Mouse (Mus musculus) frontal cortex, adult 2 months (tissue): ENCODE data around the gene Trpv2. TPM values are rescaled to one million over a fixed set of nuclear protein-coding genes. Genes with fewer than 3 reads are reported as not detected.

Experiments used
- DNase-seq, 2 experiments: peaks; one replicate each; pipeline ENCODE4 v3.0.0; 2022; ENCODE audit warnings: low spot score in 1 of 2; ENCODE audit errors: extremely low spot score in 1 of 2
- polyA plus RNA-seq: library from polyadenylated mRNA; depleted of rRNA; stranded (reverse); fragments of >200 nt; gene quantifications from 2 replicates; pipeline ENCODE4 v1.2.3, GENCODE M21; 2012

The Trpv2 gene
- polyA plus RNA-seq, 1 experiment = 16.8 TPM

DNA sequence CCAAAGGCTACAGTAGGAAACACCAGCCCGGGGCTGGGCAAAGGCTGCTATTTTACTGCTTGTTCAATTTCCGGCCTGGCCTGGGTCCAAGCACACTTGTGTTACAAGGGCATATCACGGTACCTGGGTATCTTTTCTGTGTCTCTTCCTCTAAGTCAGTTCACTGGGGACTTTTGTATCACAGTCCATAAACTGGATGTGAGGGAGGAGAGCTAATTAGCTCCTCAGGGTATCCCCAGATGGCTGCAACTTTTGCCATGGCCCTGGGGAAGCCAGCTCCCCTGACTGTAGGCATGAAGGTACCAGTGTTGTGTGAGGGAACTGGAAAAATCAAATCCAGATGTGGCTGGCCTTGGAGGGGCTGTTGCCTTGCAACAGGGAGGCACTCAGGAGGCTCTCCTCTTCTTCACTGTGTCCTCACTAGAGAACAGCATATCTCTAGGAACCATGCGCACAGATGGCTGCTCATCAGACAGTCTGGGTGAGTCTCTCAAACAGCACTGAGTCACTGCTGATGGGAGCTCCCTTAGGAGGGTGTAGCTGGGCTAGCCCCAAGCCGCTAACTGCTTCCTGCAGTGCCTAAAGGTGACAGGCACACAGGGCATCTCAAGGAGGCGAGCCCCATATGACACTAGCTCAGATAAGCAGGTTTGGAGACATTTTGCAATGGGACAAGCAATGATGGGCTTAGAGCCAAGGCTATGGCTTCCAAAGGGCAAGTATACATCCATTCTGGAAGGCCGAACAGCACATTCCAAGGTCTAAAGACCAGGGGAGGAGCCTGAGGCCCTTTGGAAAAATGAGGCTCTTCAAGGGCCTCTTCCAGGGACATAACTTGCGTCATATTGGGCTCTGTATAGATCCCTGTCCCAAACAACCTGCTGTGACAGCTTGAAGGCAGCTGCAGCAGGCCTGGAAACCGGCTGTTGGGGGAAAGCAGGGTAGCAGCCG, 50.3 kb downstream of the Trpv2 start:
- peak in 1 of 2 experiments; percentile 69 for DNase-seq

DNA sequence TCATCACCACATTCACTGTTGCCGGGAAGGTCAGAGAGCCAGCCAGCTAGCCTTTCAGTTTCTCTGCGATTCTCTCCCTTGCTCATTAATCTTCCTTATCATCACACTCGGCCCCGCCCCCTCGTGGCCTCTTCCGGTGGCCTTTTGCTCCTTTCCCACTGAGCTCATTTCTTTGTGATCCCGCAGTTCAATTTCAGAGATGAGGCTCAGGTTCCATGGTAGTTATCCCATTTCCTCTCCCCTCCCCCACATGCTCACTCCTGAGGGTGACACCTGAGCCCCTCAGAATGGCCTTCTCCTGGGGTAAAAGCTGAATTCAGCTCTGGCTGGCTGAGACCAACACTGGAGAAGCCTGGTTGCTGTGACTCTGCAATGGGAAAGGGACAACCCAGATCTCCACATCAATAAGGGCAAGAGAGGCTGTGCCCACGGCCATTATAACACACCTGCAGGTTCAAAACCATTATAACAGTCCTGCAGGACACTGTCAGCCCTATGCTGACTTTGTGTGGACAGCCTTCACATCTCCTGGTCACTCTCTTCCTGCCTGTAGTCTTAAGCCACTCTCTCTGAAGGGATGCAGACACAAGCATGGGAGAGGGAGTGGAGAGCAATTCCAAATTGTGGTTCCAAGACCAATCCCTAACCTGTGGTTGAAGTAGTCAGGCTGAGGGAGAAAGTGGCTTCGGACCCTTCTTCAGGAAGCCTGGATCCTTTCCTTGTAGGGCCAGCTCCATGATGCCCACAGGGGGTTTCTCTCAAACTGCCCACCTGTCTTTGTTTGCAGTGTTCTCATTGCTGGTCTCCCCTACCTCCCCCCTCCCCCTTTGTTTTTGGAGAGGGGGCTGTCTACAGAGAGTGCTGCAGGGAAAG, 55.3 kb downstream of the Trpv2 start:
- DNase-seq = no peak

DNA sequence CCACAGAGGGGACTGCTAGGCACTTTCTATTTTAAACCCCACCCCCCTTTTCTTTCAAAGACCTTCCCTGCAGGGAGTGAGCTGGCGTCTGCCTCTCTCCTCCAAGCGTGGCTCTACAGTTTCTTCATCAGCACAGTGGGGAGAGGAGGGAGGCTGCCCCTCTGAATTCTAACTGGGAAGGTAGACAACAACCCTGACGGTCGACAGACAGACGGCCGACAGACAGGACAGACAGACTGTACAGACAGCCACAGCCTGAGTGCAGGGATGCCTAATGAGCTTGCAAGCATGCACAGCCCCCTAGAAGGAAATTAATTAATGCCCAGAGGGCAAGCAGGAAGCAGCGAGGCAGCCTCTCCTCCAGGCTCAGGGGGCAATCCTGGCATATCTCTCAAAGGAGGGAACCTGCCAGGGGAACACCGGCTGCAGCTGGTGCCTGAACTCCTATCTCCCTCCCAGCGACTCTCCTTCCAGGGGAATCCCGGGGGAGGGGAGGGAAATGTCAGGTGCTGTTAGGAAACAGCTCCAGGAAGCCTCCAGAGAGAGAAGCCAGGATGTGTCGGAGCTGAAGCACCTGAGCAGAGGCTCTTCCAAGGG, 56.0 kb downstream of the Trpv2 start:
- no peak for DNase-seq

DNA sequence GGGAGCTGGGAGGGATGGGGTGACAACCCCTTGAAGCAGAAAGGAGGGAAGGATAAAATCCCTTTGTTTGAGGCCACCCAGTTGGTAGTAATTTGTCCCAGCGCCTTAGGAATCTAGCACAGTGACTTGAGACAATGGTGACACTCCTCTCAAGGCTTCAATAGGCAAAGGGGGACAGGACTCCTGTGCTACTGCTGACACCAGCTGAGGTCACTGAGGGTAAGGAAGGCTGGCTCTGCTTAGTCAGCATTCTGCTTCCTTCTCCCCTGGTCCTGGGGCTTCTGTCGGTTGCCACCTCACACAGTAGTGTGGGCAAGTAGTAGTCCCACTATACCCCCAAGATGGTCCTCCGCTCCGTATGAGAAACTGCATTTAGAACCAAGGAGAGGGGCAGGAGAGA, 56.9 kb downstream of the Trpv2 start:
- DNase-seq = no peak

DNA sequence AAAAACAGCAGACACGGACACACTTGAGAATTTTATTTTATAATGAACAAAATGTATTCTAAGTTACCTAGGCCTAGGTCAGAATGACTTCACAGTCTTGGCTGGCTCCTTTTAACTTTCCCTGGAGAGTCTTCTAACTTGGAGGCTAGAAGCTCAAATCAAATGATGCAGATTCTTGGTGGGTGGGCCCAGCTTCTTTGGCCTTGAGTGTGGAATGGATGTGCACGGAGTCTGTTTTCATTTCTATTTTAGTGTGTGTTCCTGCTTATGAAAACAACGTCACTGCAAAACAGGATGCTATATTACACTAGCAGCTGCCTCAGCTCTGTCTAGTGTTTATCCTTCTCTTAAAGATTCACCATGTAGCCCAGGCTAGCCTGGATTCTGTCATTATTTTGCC, 61.1 kb downstream of the Trpv2 start:
- no peak for DNase-seq

DNA sequence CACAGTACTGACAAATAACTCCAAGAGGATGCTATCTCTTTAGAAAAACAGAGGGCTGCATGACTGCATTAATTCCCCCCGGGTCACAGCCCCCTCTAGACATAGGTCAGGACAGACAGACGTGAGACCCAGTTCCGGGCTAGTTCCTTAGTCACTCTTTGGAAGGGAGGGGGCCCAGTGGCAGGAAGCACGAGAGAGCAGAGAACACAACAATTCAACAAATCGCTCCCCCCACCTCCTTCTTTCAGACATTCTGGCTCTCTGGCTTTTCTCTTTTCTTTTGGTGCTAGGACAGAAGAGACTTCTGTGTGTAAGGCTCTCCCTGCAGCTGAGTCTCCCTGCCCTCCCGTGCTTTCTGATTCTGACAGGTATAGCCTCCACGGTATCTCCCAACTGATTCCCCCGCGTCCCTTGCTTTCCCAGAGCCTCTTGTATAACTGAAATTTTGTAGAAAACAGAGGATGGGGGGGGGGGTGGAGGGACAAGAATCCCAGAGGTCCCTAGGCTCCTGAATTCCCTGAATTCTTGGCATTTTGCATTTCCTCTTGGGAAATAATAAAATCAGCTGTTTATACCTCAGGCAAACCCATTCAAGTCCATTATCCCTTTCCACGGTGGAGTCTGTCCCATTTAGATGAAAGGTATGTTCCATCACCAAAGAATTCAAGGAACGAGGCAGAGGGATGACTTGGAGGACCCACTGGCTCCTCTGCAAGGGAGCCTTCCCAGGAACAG, 62.0 kb downstream of the Trpv2 start:
- DNase-seq = no peak

DNA sequence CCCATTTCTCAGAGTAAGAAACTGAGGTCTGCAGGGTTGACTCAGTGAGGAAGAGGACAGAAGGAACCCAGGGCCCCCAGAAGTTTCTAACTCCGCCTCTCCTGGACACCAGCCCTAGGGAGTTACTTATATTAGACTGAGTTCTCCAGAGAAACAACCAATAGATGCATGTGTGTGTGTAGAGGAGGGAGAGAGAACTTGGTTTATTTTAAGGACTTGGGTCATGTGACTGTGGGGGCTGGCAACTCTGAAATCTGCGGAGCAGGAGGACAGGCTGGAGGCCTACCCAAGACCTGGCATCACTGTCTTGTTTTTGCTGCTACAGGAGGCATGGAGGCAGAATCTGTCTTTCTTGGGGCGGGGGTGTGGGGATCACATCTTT, 62.5 kb downstream of the Trpv2 start:
- peak; percentile 79 to 83 for DNase-seq

DNA sequence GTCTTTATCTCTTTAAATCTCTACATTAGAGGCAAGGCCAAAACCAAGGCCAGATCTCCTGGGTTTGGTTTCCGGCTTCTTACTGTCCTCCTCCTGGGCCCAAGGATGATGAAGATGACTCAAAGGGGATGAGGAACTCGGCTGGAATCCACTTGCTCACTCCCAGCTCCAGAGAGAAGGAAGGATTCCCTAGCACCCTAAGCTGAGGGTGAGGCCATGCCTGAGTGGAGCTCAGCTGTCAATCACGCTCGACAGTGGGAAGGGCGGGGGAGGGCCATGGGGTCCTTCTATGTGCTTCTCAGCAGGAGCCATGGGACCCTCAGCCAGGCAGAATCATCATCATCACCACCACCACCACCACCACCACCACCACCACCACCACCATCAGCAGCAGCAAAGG, 63.1 kb downstream of the Trpv2 start:
- DNase-seq = no peak

DNA sequence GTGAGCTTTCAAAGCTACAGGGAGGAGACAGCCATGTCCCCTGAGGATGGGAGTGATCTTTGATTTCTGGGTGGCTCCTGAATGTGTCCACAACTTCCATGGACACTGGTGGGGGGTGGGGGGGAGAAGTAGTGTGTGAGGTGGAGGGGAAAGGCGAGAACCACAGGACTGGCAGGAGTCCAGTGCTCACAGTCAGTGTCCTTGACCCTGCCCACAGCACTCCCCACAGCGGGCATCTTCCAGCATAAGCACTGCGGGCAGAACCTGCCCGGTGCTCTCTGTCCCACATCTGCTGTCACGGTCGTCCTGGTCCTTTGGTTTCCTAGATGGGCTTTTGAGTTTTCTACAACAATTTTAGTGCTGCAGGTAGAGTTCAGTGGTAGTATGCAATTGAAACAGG, 63.5 kb downstream of the Trpv2 start:
- no peak for DNase-seq

DNA sequence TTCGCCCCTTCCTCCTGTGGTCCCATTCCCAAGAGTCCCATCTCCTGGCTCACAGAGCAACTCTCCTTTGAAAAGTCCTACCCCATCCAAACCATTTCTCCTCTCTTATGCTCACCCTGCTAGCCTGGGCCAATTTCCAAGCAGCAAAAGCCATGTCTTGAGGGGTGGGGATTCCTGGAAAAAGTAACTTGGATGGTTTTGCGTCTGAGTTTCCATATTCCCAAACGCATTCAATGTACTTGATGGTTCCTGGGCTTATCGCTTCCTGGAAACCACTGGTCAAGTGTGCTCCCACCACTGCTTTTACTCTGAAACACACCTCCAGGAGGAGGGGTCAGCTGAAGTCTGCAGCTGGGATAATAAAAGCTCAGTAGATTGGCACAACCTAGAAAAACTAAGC, 64.1 kb downstream of the Trpv2 start:
- no peak for DNase-seq

DNA sequence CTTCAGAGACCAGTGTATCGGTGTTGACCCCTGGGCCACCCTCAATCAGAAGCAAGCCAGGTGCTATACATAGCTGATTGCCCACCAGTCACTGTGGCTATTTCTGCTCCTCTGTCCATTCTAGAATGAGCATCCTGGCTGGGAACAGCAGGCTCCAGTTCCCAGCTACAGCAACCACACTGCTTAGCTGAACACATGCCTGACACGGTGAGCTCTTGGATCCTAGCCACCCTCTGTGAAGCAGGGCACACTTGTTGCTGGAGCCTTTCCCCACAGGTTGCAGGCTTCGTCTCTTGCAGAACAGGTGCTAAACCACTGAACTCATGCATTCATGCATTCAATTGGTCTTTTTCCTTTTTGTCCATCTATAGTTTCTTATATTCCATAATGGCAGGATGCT, 66.1 kb downstream of the Trpv2 start:
- no peak for DNase-seq

DNA sequence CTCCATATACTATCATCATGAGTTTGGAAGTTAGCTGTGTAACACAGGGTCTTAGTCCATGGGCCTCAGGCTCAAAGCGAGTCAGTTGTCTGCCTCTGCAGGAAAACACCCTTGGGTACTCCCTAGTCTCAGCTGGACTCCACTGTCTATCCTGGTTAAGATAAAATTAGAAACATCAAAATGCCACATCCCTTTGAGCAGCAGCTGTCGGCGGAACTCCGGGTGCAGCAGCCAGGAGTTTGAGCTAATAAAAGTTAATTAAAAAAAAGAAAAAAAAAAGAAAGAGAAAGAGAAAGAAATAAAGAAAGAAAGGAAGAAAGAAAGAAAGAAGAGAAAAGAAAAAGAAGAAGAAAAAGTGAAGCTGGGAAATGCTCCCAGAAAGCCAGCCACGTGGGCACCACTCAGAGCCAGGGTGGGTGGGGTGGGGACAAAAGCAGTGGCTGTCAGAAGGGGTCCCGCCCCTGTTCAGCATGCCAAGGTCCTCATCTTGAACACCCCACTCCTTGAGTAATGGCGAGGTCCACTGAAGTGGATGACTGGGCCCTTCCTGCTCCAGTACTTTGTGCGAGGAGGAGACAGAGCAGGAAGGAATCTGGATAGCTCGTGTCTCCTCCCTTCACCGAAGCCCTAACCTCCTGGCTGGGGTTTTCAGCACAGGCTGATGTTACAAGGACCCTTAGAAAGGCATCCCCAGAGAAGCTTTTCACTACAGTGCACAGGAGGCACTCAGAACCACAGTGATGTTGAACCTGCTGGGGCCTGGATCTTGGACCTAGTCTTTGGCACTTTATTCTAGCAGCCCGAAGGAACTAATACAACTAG, 67.9 kb downstream of the Trpv2 start:
- DNase-seq = no peak

DNA sequence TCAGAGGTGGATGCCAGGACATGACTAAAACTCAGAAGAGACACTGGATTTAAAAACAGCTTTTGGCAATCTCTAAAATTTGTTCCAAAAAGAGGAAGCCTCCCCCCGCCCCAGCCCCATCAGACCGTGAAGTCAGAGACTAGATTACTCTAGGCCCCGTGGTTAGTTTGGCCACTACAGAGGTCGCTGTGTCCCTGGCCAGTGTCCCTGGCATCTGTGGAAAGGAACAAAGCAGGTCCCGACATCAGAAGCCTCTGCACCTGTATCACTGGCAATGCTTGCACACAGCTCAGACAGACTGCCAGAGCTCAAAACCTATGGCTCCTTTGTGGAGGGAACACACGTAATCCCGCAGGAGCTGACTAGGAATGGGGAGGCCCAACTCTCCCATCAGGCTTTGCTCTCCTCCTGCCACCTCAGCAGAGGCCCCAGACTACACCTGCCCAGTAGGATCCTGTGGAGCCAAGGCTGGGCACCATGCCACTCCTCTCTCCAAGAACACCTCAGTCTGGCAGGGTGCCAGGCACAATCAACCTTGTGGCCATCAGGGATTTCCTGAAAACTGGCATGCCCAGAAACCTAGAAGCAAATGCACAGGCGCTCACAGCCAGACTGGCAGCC, 68.8 kb downstream of the Trpv2 start:
- DNase-seq = no peak

DNA sequence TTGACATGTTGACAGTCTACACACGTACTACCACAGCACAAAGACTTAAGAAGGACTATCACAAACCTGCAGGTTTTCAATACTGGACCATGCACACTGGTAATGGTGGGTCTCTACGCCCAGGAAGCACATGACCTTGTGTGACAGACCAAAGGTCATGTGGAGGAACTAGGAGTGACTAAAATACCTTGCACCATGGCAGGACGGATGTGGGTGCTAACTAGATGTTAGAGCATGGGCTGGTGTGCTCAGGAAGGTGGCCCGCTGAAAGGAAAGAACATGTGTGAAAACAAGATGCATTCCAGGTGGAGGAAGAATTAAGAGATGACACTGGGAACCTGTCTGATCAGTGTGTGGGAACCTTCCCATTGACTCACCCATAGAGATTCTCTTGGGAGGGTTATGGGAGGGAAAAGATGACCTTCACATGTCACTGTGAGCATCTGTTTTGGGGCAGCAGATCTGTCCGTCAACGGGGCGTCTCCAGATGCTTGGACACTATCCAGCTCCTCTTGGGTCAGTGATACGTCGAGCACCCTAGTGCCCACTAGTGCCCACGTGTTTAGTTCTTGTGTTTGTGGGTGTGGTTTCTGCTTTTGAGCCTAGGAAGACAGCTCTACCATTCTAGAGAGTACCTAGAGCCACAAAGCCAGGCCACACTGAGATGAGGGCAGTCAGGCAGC, 69.5 kb downstream of the Trpv2 start:
- no peak for DNase-seq

DNA sequence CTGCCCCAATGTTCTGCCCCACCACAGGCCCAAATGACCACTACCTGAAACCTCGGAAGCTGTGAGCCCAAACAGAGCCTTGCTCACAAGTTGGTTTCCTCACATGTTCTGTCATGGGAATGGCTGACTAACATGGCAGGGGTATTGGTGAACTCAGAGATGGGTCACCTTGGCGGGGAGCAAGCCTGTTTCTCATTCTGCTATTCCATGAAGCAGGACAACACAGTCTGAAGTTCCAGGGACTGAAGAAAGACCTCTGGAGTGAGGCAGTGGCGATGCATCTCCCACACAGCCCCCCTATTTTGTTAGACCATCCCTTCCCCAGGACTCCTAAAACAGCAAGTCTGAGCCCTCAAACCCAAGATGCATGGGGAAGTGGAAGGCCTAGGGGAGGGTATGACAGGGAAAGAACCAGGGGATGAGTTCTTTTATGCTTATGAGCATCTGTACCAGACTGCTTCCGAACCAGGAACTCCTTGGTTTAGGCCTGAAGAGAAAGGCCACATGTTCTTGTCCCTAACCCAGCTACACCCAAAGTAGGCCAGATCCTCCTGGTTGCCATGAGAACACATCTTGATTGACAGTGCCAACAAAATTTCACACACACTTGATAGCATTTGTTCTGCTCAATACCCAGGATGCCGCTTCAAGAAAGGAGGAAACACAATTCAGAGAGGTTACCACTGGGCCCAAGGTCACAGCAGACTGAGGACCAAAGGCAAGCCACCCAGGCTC, 70.5 kb downstream of the Trpv2 start:
- DNase-seq = no peak

DNA sequence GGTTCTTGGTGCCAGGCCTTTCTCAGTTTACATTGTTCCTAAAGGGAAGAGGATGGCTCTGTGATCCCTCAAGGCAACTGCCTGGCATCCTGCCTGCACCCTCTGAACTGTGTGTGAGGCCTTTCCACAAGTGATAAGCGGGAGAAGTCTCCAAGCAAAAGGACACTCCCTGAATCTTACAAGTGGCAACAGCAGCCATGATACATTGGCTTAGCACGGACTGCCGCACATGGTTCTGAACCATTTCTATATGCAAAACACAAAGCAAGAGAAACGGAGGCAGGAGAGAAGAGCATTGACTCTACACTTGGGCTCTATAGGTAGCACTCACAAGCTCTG, 71.0 kb downstream of the Trpv2 start:
- no peak for DNase-seq

DNA sequence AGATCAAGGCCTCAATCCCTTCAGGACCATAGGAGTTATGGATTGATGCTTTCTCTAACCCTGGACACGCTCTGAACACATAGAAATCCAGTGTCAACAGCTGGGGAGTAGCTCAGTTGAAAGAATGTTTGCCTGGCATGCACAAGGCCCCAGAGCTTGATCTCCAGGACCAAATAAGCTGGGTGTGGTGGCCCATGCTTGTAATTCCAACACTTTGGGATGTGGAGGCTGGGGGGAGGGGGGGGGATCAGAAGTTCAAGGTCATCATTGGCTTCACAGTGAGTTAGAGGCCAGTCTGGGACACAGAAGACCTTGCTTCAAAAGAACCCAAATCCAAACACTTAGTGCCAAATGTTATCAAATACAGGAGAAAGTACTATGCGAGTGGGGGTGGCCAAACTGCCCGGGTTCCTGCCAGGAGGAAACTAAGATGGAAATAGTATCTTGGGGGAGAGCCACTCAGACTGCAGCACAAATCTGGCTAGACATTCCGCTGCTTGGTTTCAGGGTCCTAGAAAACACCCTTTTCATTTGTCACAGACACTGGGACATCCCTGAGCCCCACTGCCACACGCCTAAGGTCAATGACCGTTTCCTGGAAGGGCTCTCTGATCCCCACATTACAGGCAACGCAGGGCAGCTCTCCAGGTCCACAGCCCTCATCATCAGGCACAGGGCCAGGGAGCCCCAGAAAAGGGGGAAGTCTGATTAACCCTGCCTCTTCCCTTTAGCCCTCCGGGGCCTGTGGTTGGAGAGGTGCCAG, 71.6 kb downstream of the Trpv2 start:
- DNase-seq = peak; percentile 56 to 83

DNA sequence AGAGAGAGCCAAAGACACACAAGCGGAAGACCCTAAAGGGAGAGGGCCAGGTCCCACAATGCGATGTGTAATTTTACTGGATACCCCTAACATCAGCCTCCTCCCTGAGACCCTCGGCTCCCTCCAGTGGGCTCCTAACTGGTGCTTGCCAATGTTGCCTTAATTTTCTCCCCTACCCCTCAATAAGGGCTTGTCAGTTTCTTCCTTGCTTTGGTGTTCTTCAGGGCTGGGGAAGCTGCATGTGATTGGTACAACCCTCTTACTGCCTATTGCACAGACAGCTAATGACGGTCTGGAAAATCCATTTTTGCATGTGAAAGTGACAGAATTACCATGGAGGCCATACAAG, 72.2 kb downstream of the Trpv2 start:
- no peak for DNase-seq
